Mouse (Mus musculus) ES-E14 (cell line): ENCODE data around the gene Grin2b. TPM values are rescaled to one million over a fixed set of nuclear protein-coding genes. Genes with fewer than 3 reads are reported as not detected.
A peak's percentile ranks its signal among the peaks of the same experiment; 100 is the strongest.

ENCODE experiments used
- DNase-seq: peaks from one replicate; pipeline ENCODE4 v3.0.0-alpha.2; 2013; ENCODE audit warnings: low read depth, low spot score
- H3K27ac ChIP-seq: 2 replicates; pipeline ENCODE4 v1.5.1; 2012; ENCODE audit warnings: low read depth, mild to moderate bottlenecking, low read length, moderate library complexity, mixed read lengths; ENCODE audit not compliant: poor library complexity, insufficient read depth, severe bottlenecking
- H3K36me3 ChIP-seq: 2 replicates; pipeline ENCODE4 v1.6.1; 2012; ENCODE audit warnings: mild to moderate bottlenecking, low read length, moderate library complexity, mixed read lengths; ENCODE audit not compliant: control insufficient read depth, poor library complexity, insufficient read depth, severe bottlenecking
- H3K4me1 ChIP-seq, 2 experiments: fragments of 150-350 bp in 1 of 2; sonication (generic) in 1 of 2; 2 replicates each; pipeline ENCODE4 v1.6.1; 2012; ENCODE audit warnings: low read length in 2 of 2, mild to moderate bottlenecking in 1 of 2, mixed read lengths in 1 of 2; ENCODE audit not compliant: control insufficient read depth in 2 of 2, insufficient read depth in 2 of 2, poor library complexity in 1 of 2
- H3K4me3 ChIP-seq, 2 experiments: fragments of 150-350 bp in 1 of 2; sonication (generic) in 1 of 2; 2 replicates each; pipeline ENCODE4 v1.5.1; 2012; ENCODE audit warnings: low read length in 2 of 2, low read depth in 1 of 2, mild to moderate bottlenecking in 1 of 2, mixed read lengths in 1 of 2; ENCODE audit not compliant: insufficient read depth in 1 of 2, poor library complexity in 1 of 2, severe bottlenecking in 1 of 2
- H3K9ac ChIP-seq: 2 replicates; pipeline ENCODE4 v1.6.1; 2012; ENCODE audit warnings: low read depth, mild to moderate bottlenecking, low read length, mixed read lengths; ENCODE audit not compliant: poor library complexity, insufficient read depth, severe bottlenecking
- H3K9me3 ChIP-seq: fragments of 150-350 bp; sonication (generic); 2 replicates; pipeline ENCODE4 v1.6.1; 2012; ENCODE audit warnings: low read depth, mild to moderate bottlenecking, low read length; ENCODE audit not compliant: control insufficient read depth, insufficient read depth
- CHD2 ChIP-seq: IDR thresholded peaks from 2 replicates; pipeline ENCODE4 v1.6.1; 2014; ENCODE audit warnings: mild to moderate bottlenecking, low read depth, low read length, inconsistent platforms
- HCFC1 ChIP-seq: IDR thresholded peaks from 2 replicates; pipeline ENCODE4 v1.6.1; 2012; ENCODE audit warnings: low read length, inconsistent platforms, borderline replicate concordance; ENCODE audit not compliant: insufficient read depth
- MAFK ChIP-seq: IDR thresholded peaks from 2 replicates; pipeline ENCODE4 v1.6.1; 2014; ENCODE audit warnings: mild to moderate bottlenecking, low read depth, low read length, inconsistent platforms; ENCODE audit not compliant: insufficient read depth
- ZC3H11A ChIP-seq: IDR thresholded peaks from 2 replicates; pipeline ENCODE4 v1.6.1; 2012; ENCODE audit warnings: low read depth, mild to moderate bottlenecking, inconsistent platforms, low read length, borderline replicate concordance
- ZNF384 ChIP-seq: IDR thresholded peaks from 2 replicates; pipeline ENCODE4 v1.6.1; 2012; ENCODE audit warnings: low read depth, low read length, inconsistent platforms
- in situ Hi-C, 2 experiments: fragments of 600-800 bp; cut with MboI; formaldehyde crosslinking; loops; one replicate each; pipeline ENCODE4 v1.15.1; 2025; ENCODE audit warnings: low sequenced_read_pairs in 2 of 2, inconsistent platforms in 1 of 2; ENCODE audit not compliant: unreplicated experiment in 2 of 2
- total RNA-seq: library from RNA; depleted of rRNA; stranded (reverse); fragments of 300-350 nt; gene quantifications from 2 replicates; pipeline ENCODE4 v1.2.3, GENCODE M21; 2012

Gene Grin2b
- total RNA-seq, 1 experiment: 1.2 TPM

DNA sequence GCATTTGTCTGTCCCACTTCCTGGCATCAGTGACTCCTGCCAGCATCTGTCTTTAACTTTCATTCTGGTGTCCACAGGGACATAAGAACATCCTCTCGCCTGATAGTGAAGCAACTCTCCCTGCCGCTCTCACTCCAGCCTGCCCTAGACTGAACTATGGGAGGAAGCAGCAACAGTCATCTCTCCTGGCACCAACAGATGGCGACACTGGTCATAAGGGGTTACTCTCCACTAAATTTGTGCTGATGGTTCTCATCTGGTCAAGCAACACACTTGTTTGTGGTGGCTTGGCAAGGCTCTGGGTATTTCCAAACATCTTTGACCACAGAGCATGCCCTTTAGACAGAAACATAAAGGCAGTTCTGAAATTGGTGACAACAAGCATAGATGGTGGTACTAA, 130.9 kb downstream of the Grin2b start:
- TF ChIP-seq MAFK: no peak
- TF ChIP-seq ZC3H11A: no peak
- TF ChIP-seq CHD2: no peak
- no peak for TF ChIP-seq ZNF384
- TF ChIP-seq HCFC1: no peak
- H3K9ac ChIP-seq: no peak overlapping the region
- in situ Hi-C loops: no loop called here
- H3K27ac ChIP-seq: no peak overlapping the region
- no peaks in the 10 kb centered on the region for H3K9me3 ChIP-seq
- no peaks in the 10 kb centered on the region for H3K4me1 ChIP-seq
- H3K4me3 ChIP-seq: no peak overlapping the region
- H3K36me3 ChIP-seq: no peaks in the 10 kb centered on the region
- peak; percentile 8 for DNase-seq

DNA sequence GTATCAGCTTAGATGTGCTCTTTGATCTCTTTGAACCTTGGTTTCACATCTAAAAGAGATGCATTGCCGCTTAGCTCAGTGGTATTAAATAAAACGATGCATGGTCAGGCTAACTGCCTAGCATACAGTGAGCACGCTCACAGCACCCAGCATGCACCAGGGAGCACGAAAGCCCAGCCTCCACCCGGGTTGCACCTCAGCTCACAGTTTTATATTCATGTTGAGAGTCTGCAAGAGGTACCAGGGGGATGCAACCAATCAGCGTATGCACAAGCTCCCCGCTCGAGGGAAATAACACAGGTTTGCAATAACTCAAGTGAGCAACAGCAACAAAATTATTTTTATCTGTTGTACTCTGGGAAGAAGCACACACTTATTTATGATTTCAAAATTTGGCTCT, 131.5 kb downstream of the Grin2b start:
- no peak for DNase-seq
- TF ChIP-seq HCFC1 (no peak), ZNF384 (no peak), ZC3H11A (no peak), CHD2 (no peak), MAFK (no peak)
- H3K9me3 ChIP-seq: no peaks in the 10 kb centered on the region
- H3K27ac ChIP-seq: no peak overlapping the region
- in situ Hi-C loops: no loop called here
- H3K9ac ChIP-seq: no peak overlapping the region
- H3K36me3 ChIP-seq: no peaks in the 10 kb centered on the region
- no peak overlapping the region for H3K4me3 ChIP-seq
- H3K4me1 ChIP-seq: no peaks in the 10 kb centered on the region

DNA sequence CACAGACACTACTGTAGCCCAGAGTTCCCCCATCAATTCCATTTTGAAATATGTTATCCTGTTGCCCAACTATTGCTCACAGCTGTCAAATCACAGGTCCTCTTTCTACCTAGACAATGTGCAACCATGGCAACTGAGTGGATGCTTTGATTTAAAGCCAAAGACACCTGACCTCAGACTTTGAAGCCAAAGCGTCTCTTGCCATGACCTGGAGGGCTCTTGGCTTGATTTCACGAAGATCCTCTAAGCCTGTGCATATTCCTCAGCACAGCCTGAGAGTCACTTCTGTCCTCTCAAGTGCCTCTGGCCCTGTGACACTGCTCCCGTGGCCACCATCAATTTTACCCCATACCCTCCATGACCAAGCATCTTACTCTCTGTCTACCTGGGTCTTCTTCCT, 132.4 kb downstream of the Grin2b start:
- Histone ChIP-seq H3K4me3 (no peak overlapping the region), H3K9ac (no peak overlapping the region), H3K27ac (no peak overlapping the region), H3K9me3 (no peaks in the 10 kb centered on the region), H3K4me1 (no peaks in the 10 kb centered on the region), H3K36me3 (no peaks in the 10 kb centered on the region)
- in situ Hi-C loops: no loop called here
- DNase-seq: no peak
- TF ChIP-seq CHD2 (no peak), MAFK (no peak)

DNA sequence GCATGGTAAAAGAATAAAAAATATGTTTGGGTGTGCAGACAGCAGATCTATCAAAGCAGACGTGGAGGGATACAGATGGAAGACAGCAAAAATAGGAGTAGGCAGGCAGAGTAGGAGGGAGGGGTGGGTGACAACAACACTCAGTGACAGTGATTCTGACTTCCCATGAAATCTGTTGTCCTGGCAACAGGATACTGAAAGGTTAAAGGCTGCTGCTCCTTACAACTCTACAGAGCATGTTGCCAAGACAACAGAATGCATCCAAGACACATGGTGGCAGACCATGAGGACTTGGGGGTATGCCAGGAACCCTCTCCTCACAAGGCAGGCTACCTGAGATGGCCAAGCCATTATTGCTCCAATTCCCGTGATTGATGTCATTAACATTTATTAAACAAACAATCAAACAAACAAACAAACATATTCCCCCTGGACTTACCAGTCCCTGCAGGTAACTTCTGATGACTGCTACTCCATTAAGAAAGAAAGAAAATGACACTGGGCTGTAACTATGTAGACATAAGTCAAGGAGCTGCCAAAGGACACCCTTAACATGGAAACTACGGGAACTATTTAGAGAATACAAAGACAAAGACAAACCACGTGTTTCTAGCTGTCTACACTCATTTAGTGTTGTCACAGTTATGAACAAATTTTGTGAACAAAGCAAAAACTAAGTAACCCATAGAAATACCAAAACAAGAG, 143.9 kb downstream of the Grin2b start:
- no peaks in the 10 kb centered on the region for H3K36me3 ChIP-seq
- no peak overlapping the region for H3K9ac ChIP-seq
- no peaks in the 10 kb centered on the region for H3K4me1 ChIP-seq
- no peak for DNase-seq
- no peaks in the 10 kb centered on the region for H3K9me3 ChIP-seq
- no peak for TF ChIP-seq HCFC1
- no peak for TF ChIP-seq MAFK
- no peak for TF ChIP-seq ZNF384
- no peak for TF ChIP-seq CHD2
- TF ChIP-seq ZC3H11A: no peak
- in situ Hi-C loops: no loop called here
- H3K4me3 ChIP-seq: no peak overlapping the region
- H3K27ac ChIP-seq: no peak overlapping the region

DNA sequence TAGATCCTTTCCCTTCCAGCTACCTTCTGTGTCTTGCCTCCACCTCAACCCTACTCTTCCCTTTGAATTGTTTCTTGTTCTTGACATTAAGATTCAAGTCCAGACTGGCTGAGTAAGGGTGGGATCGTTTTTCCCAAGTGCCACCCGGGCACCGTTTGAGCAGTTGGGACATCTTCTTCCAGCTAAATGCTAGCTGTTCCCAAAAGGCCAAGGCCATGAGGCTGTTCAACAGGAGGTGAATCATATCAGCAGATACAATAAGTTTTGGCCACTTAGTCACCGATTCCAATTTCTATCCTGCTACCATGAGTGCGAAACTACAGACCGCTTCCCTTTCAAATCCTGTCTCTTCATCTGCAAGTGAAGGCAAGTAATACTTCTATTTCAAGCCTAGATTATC, 146.4 kb downstream of the Grin2b start:
- in situ Hi-C loops: no loop called here
- no peak overlapping the region for H3K9ac ChIP-seq
- H3K4me1 ChIP-seq: no peaks in the 10 kb centered on the region
- H3K36me3 ChIP-seq: no peaks in the 10 kb centered on the region
- no peak for DNase-seq
- no peak overlapping the region for H3K4me3 ChIP-seq
- TF ChIP-seq MAFK (no peak), HCFC1 (no peak), ZC3H11A (no peak), ZNF384 (no peak), CHD2 (no peak)
- H3K9me3 ChIP-seq: no peaks in the 10 kb centered on the region
- H3K27ac ChIP-seq: no peak overlapping the region
